Comparison of ENCODE assay signal across 10 mouse cellular contexts in the genomic region with DNA sequence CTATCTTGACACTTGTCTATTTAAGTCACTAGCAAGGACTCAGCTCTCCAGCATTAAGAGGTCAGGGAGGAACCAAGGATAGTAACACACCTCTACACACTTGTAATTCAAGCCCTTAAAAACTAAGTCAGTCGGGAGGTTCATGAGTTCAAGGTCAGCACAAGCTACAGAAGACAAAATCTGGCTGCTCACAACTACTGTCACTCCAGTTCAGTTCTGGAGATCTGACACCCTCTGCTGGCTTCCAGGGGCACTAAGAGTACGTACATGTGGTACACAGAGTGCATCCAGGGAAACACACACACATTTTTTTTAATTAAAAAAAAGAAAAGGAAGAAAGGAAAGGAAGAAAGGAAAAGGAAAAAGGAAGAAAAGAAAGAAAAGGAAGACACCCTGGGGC. TPM values are rescaled to one million over a fixed set of nuclear protein-coding genes. Genes with fewer than 3 reads are reported as not detected.
DNase-seq lines count a peak whose midpoint lies in the region; ATAC-seq and TF ChIP-seq lines count a peak whose summit lies in the region.
"Had no signal": no experiment of that assay in that cellular context is flagged by ENCODE, and none has a peak within 500 bp of the region (broad histone marks: within the 10 kb centered on the region; RNA-seq: fewer than 3 reads in every experiment).

No protein-coding gene starts in this region.

- peak; percentile 67 for TF ChIP-seq CTCF in forebrain, postnatal 0 days (IDR thresholded peaks at IDR 0.05; ENCODE audit: low read depth)
- TF ChIP-seq CTCF in liver, adult 2 months (IDR thresholded peaks at IDR 0.05; ENCODE audit: low read depth, low read length) = peak; percentile 30; the same call in 1 of the 2 replicates
- peak in 1 of 2 experiments; percentile 60; a peak in 2 of 4 replicates for TF ChIP-seq CTCF in CH12.LX (conservative IDR thresholded peaks at IDR 0.05 in 1 of 2, IDR thresholded peaks at IDR 0.05 in 1 of 2; ENCODE audit: low read depth in 2 of 2, low read length in 2 of 2)

- H3K9ac ChIP-seq in forebrain, postnatal 0 days = no peak overlapping the region
- no peak overlapping the region for H3K9ac ChIP-seq in forebrain, embryonic 16.5 days (replicated peaks; ENCODE audit: low read depth, low read length)
- H3K9ac ChIP-seq in liver, adult 2 months (ENCODE audit: low read depth, low read length) = no peak overlapping the region
- H3K9ac ChIP-seq in CH12.LX (ENCODE audit: insufficient read depth, low read depth) = no peak overlapping the region

- peak; percentile 74 for ATAC-seq in forebrain, postnatal 0 days
- ATAC-seq in forebrain, embryonic 16.5 days = no peak
- no peak for ATAC-seq in activated CD4-positive, CD25-positive, alpha-beta regulatory T cell, adult 4 months

- in situ Hi-C loops in CH12.LX (cut with MboI; ENCODE audit: low pct_ligation_motif_present, low pct_unique_long_range_greater_than_20kb, low sequenced_read_pairs) = no loop called here

- no peak for TF ChIP-seq EP300 in CH12.LX (IDR thresholded peaks at IDR 0.05; ENCODE audit: low read length)

- H3K36me3 ChIP-seq in forebrain, postnatal 0 days (ENCODE audit: insufficient read depth) = peaks cover 25% of the 10 kb centered on the region; the same call in 1 of the 2 replicates
- H3K36me3 ChIP-seq in forebrain, embryonic 16.5 days (ENCODE audit: control insufficient read depth, insufficient read depth) = no peaks in the 10 kb centered on the region
- H3K36me3 ChIP-seq in liver, adult 2 months (ENCODE audit: control insufficient read depth, insufficient read depth, low read length) = no peaks in the 10 kb centered on the region
- peaks cover 7 to 38% of the 10 kb centered on the region in 2 experiments for H3K36me3 ChIP-seq in CH12.LX (replicated peaks in 1 of 2; ENCODE audit: control insufficient read depth in 1 of 2, insufficient read depth in 1 of 2, low read length in 1 of 2)

- H3K4me1 ChIP-seq in forebrain, postnatal 0 days (ENCODE audit: insufficient read depth) = no peaks in the 10 kb centered on the region
- no peaks in the 10 kb centered on the region for H3K4me1 ChIP-seq in forebrain, embryonic 16.5 days (replicated peaks; ENCODE audit: control insufficient read depth, insufficient read depth, low read length)
- H3K4me1 ChIP-seq in liver, adult 2 months (ENCODE audit: control insufficient read depth, insufficient read depth, low read length) = no peaks in the 10 kb centered on the region
- H3K4me1 ChIP-seq in CH12.LX (ENCODE audit: control insufficient read depth in 1 of 2, insufficient read depth in 2 of 2) = no peaks in the 10 kb centered on the region

- no peak overlapping the region for H3K4me3 ChIP-seq in forebrain, postnatal 0 days (ENCODE audit: low read depth, low read length)
- no peak overlapping the region for H3K4me3 ChIP-seq in forebrain, embryonic 16.5 days (replicated peaks; ENCODE audit: low read length)
- no peak overlapping the region for H3K4me3 ChIP-seq in liver, adult 2 months (ENCODE audit: insufficient read depth, low read depth, low read length)
- no peak overlapping the region for H3K4me3 ChIP-seq in CH12.LX (replicated peaks in 1 of 3; ENCODE audit: low read depth in 2 of 3, low read length in 2 of 3, poor library complexity in 1 of 3)

- dilution Hi-C loops in CH12.LX (cut with MboI; ENCODE audit: extremely low pct_ligation_motif_present, extremely low pct_unique_long_range_greater_than_20kb, low sequenced_read_pairs) = no loop called here

- no peak for TF ChIP-seq POLR2A in liver, adult 2 months (IDR thresholded peaks at IDR 0.05; ENCODE audit: extremely low read depth, insufficient read depth, low read length)
- no peak for TF ChIP-seq POLR2A in CH12.LX (IDR thresholded peaks at IDR 0.05; ENCODE audit: low read depth, low read length)

- H3K9me3 ChIP-seq in forebrain, postnatal 0 days (ENCODE audit: low read length) = no peaks in the 10 kb centered on the region
- H3K9me3 ChIP-seq in forebrain, embryonic 16.5 days (ENCODE audit: control insufficient read depth, low read length) = no peaks in the 10 kb centered on the region
- no peaks in the 10 kb centered on the region for H3K9me3 ChIP-seq in CH12.LX (replicated peaks; ENCODE audit: low read length)

- H3K27me3 ChIP-seq in forebrain, postnatal 0 days (ENCODE audit: insufficient read depth, low read length) = no peaks in the 10 kb centered on the region
- H3K27me3 ChIP-seq in forebrain, embryonic 16.5 days (replicated peaks; ENCODE audit: control insufficient read depth, insufficient read depth, low read length) = no peaks in the 10 kb centered on the region
- H3K27me3 ChIP-seq in liver, adult 2 months (ENCODE audit: control insufficient read depth, insufficient read depth, low read length) = no peaks in the 10 kb centered on the region
- H3K27me3 ChIP-seq in CH12.LX (replicated peaks) = no peaks in the 10 kb centered on the region

- DNase-seq in forebrain, postnatal 0 days = no peak
- peak; percentile 52 for DNase-seq in liver, adult 2 months (ENCODE audit: extremely low read depth, low read depth, low spot score)
- DNase-seq in liver (no peak), CH12.LX (ENCODE audit: extremely low read depth) (no peak)
- peak; percentile 79 for DNase-seq in brain, adult 2 months (ENCODE audit: low read depth, low spot score)
- DNase-seq: embryo, embryonic 11 days had no signal

- no peaks in the 10 kb centered on the region for H3K79me2 ChIP-seq in liver, adult 2 months (ENCODE audit: control insufficient read depth, insufficient read depth, low read length)
- no peaks in the 10 kb centered on the region for H3K79me2 ChIP-seq in CH12.LX (replicated peaks; ENCODE audit: control insufficient read depth, extremely low read depth, insufficient read depth, poor library complexity, severe bottlenecking)

- H3K4me2 ChIP-seq in forebrain, postnatal 0 days (ENCODE audit: low read depth) = no peak overlapping the region
- H3K4me2 ChIP-seq in forebrain, embryonic 16.5 days (ENCODE audit: low read length) = no peak overlapping the region
- H3K4me2 ChIP-seq in CH12.LX (ENCODE audit: insufficient read depth, low read depth, poor library complexity, severe bottlenecking) = no peak overlapping the region

- peak; percentile 56 for TF ChIP-seq RAD21 in CH12.LX (IDR thresholded peaks at IDR 0.05; ENCODE audit: low read depth, low read length)

- 56% methylated on average over 2 of the region's 2 CpGs for WGBS in forebrain, postnatal 0 days
- WGBS in forebrain, embryonic 16.5 days = 70% methylated on average over 2 of the region's 2 CpGs
- 29% methylated on average over 2 of the region's 2 CpGs for WGBS in liver, adult 2 months

- H3K27ac ChIP-seq in forebrain, postnatal 0 days (ENCODE audit: low read depth, low read length) = no peak overlapping the region
- no peak overlapping the region for H3K27ac ChIP-seq in forebrain, embryonic 16.5 days (ENCODE audit: low read length)
- no peak overlapping the region for H3K27ac ChIP-seq in liver, adult 2 months (replicated peaks; ENCODE audit: insufficient read depth, low read depth, low read length)
- no peak overlapping the region for H3K27ac ChIP-seq in CH12.LX (ENCODE audit: insufficient read depth, low read depth)

RNA-seq across cellular contexts. Expression of gene Cnnm3, which starts 14.9 kb away (rescaled TPM):
- total RNA-seq in forebrain, postnatal 0 days (2014; rRNA removed) = 25.6 and 29.1 TPM in 2 replicates
- 3.7 and 4.8 TPM in 2 replicates for polyA plus RNA-seq in forebrain, postnatal 0 days (2015; fragmentation: Nextera tagmentation; extraction: Ambion mirVana)
- polyA plus RNA-seq in forebrain, embryonic 16.5 days (2015; fragmentation: Nextera tagmentation; extraction: Ambion mirVana) = 4.8 and 5.8 TPM in 2 replicates
- total RNA-seq in liver, adult 2 months (2014; rRNA removed) = 4.4 and 6.8 TPM in 2 replicates
- polyA plus RNA-seq in liver, adult 2 months (2012; rRNA removed) = 11.3 and 14.1 TPM in 2 replicates
- 8.4 and 9.2 TPM in 2 replicates for total RNA-seq in CH12.LX (2012; rRNA removed)
- 2.8 and 3.0 TPM in 2 replicates for total RNA-seq in CH12.LX (2014; rRNA removed)
- polyA plus RNA-seq in CH12.LX (2012; ENCODE audit: insufficient read length, low read depth) = 7.1 and 8.8 TPM in 2 replicates
- 1 to 10 TPM; 4.0 to 5.5 TPM for polyA plus RNA-seq in activated CD4-positive, CD25-positive, alpha-beta regulatory T cell, adult 4 months (2017; shearing (Covaris generic))

RNA-seq across cellular contexts. Expression of gene Cnnm4, which starts 25.3 kb away (rescaled TPM):
- total RNA-seq in forebrain, postnatal 0 days (2014; rRNA removed) = 12.3 and 14.6 TPM in 2 replicates
- polyA plus RNA-seq in forebrain, postnatal 0 days (2015; fragmentation: Nextera tagmentation; extraction: Ambion mirVana) = 7.2 and 9.4 TPM in 2 replicates
- 9.7 and 11.0 TPM in 2 replicates for polyA plus RNA-seq in forebrain, embryonic 16.5 days (2015; fragmentation: Nextera tagmentation; extraction: Ambion mirVana)
- 2.3 and 3.9 TPM in 2 replicates for total RNA-seq in liver, adult 2 months (2014; rRNA removed)
- polyA plus RNA-seq in liver, adult 2 months (2012; rRNA removed) = 2.4 and 2.7 TPM in 2 replicates
- total RNA-seq in CH12.LX (2012; rRNA removed) (4.6 and 5.0 TPM in 2 replicates), CH12.LX (2014; rRNA removed) (3.0 and 3.2 TPM in 2 replicates)
- polyA plus RNA-seq in CH12.LX (2012; ENCODE audit: insufficient read length, low read depth) = 3.0 and 3.5 TPM in 2 replicates
- 10 to 100 TPM in 1 of 2 experiments, 1 to 10 TPM in 1; 9.0 to 10.4 TPM for polyA plus RNA-seq in activated CD4-positive, CD25-positive, alpha-beta regulatory T cell, adult 4 months (2017; shearing (Covaris generic))

RNA-seq across cellular contexts. Expression of gene Ankrd23, which starts 40.0 kb away (rescaled TPM):
- 6.3 and 9.8 TPM in 2 replicates for total RNA-seq in forebrain, postnatal 0 days (2014; rRNA removed)
- polyA plus RNA-seq in forebrain, postnatal 0 days (2015; fragmentation: Nextera tagmentation; extraction: Ambion mirVana) = 4.5 and 5.3 TPM in 2 replicates
- 9.3 and 13.2 TPM in 2 replicates for polyA plus RNA-seq in forebrain, embryonic 16.5 days (2015; fragmentation: Nextera tagmentation; extraction: Ambion mirVana)
- total RNA-seq in liver, adult 2 months (2014; rRNA removed) = 1.8 and 2.0 TPM in 2 replicates
- 3.5 and 5.1 TPM in 2 replicates for polyA plus RNA-seq in liver, adult 2 months (2012; rRNA removed)
- 6.1 and 6.7 TPM in 2 replicates for total RNA-seq in CH12.LX (2012; rRNA removed)
- total RNA-seq in CH12.LX (2014; rRNA removed) = 2.8 and 4.1 TPM in 2 replicates
- 3.7 and 4.9 TPM in 2 replicates for polyA plus RNA-seq in CH12.LX (2012; ENCODE audit: insufficient read length, low read depth)
- 10 to 100 TPM; 28.7 to 52.4 TPM for polyA plus RNA-seq in activated CD4-positive, CD25-positive, alpha-beta regulatory T cell, adult 4 months (2017; shearing (Covaris generic))

RNA-seq across cellular contexts. Expression of gene Gm42417, which starts 42.5 kb away (rescaled TPM):
- total RNA-seq in forebrain, postnatal 0 days (2014; rRNA removed) = 0.38 TPM in 1 of 2 replicates, not detected in the other
- 0.27 TPM in 1 of 2 replicates, not detected in the other for polyA plus RNA-seq in forebrain, postnatal 0 days (2015; fragmentation: Nextera tagmentation; extraction: Ambion mirVana)
- polyA plus RNA-seq in forebrain, embryonic 16.5 days (2015; fragmentation: Nextera tagmentation; extraction: Ambion mirVana) = 0.22 and 0.42 TPM in 2 replicates
- total RNA-seq in liver, adult 2 months (2014; rRNA removed) = not detected in 2 replicates
- not detected in 2 replicates for polyA plus RNA-seq in liver, adult 2 months (2012; rRNA removed)
- total RNA-seq in CH12.LX (2012; rRNA removed) (0.08 TPM in 1 of 2 replicates, not detected in the other), CH12.LX (2014; rRNA removed) (not detected in 2 replicates)
- 1.7 and 3.9 TPM in 2 replicates for polyA plus RNA-seq in CH12.LX (2012; ENCODE audit: insufficient read length, low read depth)
- under 1 TPM in 1 of 2 experiments, not detected in 1; 0.73 TPM for polyA plus RNA-seq in activated CD4-positive, CD25-positive, alpha-beta regulatory T cell, adult 4 months (2017; shearing (Covaris generic))
- polyA plus RNA-seq: frontal cortex, adult 2 months; heart, embryonic 16.5 days had no signal

RNA-seq across cellular contexts. Expression of gene Ankrd39, which starts 50.5 kb away (rescaled TPM):
- total RNA-seq in forebrain, postnatal 0 days (2014; rRNA removed) = 19.3 and 25.5 TPM in 2 replicates
- 21.1 and 23.6 TPM in 2 replicates for polyA plus RNA-seq in forebrain, postnatal 0 days (2015; fragmentation: Nextera tagmentation; extraction: Ambion mirVana)
- polyA plus RNA-seq in forebrain, embryonic 16.5 days (2015; fragmentation: Nextera tagmentation; extraction: Ambion mirVana) = 15.4 and 24.4 TPM in 2 replicates
- total RNA-seq in liver, adult 2 months (2014; rRNA removed) = 2.6 and 4.9 TPM in 2 replicates
- 7.7 and 9.4 TPM in 2 replicates for polyA plus RNA-seq in liver, adult 2 months (2012; rRNA removed)
- total RNA-seq in CH12.LX (2012; rRNA removed) (11.6 and 14.8 TPM in 2 replicates), CH12.LX (2014; rRNA removed) (4.3 and 5.1 TPM in 2 replicates)
- polyA plus RNA-seq in CH12.LX (2012; ENCODE audit: insufficient read length, low read depth) = 8.5 and 11.6 TPM in 2 replicates
- 10 to 100 TPM; 21.5 to 21.6 TPM for polyA plus RNA-seq in activated CD4-positive, CD25-positive, alpha-beta regulatory T cell, adult 4 months (2017; shearing (Covaris generic))

Comparison
In these comparisons a context has a peak if more than half of its experiments do, and no peak if none do; other contexts are left out.
1. DNase-seq: peak in liver, adult 2 months (single experiment) and brain, adult 2 months (single experiment); none in forebrain, postnatal 0 days (single experiment), liver (single experiment) and CH12.LX (single experiment).